ENCODE assay signal across 9 mouse cellular contexts in the genomic region with DNA sequence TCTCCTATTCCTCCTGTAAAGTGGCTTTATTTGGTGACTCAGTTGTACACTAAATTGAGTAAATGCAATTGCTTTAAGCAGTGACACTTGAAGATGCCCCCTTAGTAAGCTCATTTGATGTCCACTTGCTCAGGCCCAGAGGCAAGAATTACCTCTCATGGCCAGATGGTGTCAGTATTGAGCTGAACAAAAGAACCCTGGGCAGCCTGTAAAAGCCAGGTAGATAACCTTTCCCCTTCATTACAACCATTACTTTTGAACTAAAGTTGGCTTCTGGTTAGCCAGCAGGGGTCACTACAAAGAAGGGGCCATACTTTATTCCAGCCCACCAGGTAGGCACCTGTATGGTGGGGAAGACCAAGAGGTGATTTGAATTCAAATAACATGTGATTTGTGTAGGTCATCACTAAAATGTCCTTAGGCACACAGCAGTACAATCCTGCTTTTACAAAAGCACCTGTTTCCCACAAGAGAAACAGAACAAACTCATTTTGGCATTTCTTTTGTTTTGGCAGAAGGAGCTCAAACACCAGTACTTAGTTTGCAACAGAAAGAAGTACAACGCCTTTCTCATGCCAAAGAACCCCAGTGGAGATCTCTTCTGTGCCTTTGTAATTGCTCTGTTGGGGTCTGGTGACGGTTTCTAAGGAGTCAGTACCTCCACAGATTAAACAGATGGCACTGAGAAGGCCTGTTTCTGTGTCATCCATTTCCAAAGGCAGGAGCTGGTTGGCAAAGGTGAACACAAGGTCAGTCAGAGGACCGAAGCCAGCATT.
A peak's percentile ranks its signal among the peaks of the same experiment; 100 is the strongest.
DNase-seq lines count a peak whose midpoint lies in the region; ATAC-seq lines count a peak whose summit lies in the region.
"Had no signal": no experiment of that assay in that cellular context is flagged by ENCODE, and none has a peak within 500 bp of the region (broad histone marks: within the 10 kb centered on the region; RNA-seq: fewer than 3 reads in every experiment).

No protein-coding gene starts in this region.

- H3K4me1 ChIP-seq in midbrain, embryonic 15.5 days, result no peaks in the 10 kb centered on the region
- H3K4me1 ChIP-seq in stomach, embryonic 16.5 days (ENCODE audit: control insufficient read depth, insufficient read depth, low read length), result no peaks in the 10 kb centered on the region

- H3K9ac ChIP-seq in midbrain, embryonic 15.5 days, result no peak overlapping the region
- H3K9ac ChIP-seq in stomach, embryonic 16.5 days (ENCODE audit: low read length), result no peak overlapping the region

- intact Hi-C loops in left cerebral cortex, postnatal 25 days (cut with DNase I), result loop anchor here (5.0 to 10.0 kb wide), 3 partner anchors 128 to 1753 kb away; no protein-coding TSS in a partner anchor

- no peak overlapping the region for H3K27ac ChIP-seq in midbrain, embryonic 15.5 days
- no peak overlapping the region for H3K27ac ChIP-seq in stomach, embryonic 16.5 days (ENCODE audit: low read length)

- ATAC-seq in frontal cortex, adult (ENCODE audit: low TSS enrichment), result 0 out of 2 replicates have a peak, but pooled peaks have one; percentile 35
- ATAC-seq in midbrain, embryonic 15.5 days (replicated peaks), result peak; percentile 46
- 0 out of 2 replicates have a peak, but pooled peaks have one; percentile 48 for ATAC-seq in stomach, embryonic 16.5 days (ENCODE audit: insufficient read depth, low FRiP score)

- H3K4me2 ChIP-seq in midbrain, embryonic 15.5 days, result no peak overlapping the region
- H3K4me2 ChIP-seq in stomach, embryonic 16.5 days (ENCODE audit: low read depth, low read length), result no peak overlapping the region

- H3K4me3 ChIP-seq in midbrain, embryonic 15.5 days, result no peak overlapping the region
- no peak overlapping the region for H3K4me3 ChIP-seq in stomach, embryonic 16.5 days (replicated peaks; ENCODE audit: low read length)
- H3K4me3 ChIP-seq: erythroblast, embryonic 14.5 days had no signal

- WGBS in midbrain, embryonic 15.5 days, result 54% methylated on average over 3 of the region's 3 CpGs
- 72% methylated on average over 3 of the region's 3 CpGs for WGBS in stomach, embryonic 16.5 days

- H3K27me3 ChIP-seq in midbrain, embryonic 15.5 days (replicated peaks), result no peaks in the 10 kb centered on the region
- H3K27me3 ChIP-seq in stomach, embryonic 16.5 days (ENCODE audit: control insufficient read depth, insufficient read depth, low read length), result no peaks in the 10 kb centered on the region

- peaks cover 8% of the 10 kb centered on the region; the same call in 1 of the 2 replicates for H3K36me3 ChIP-seq in midbrain, embryonic 15.5 days (replicated peaks)
- H3K36me3 ChIP-seq in stomach, embryonic 16.5 days (ENCODE audit: control insufficient read depth, insufficient read depth, low read length), result 0 out of 2 replicates have a peak, but pooled peaks cover 6% of the 10 kb centered on the region

- H3K9me3 ChIP-seq in midbrain, embryonic 15.5 days, result no peaks in the 10 kb centered on the region
- H3K9me3 ChIP-seq in stomach, embryonic 16.5 days (replicated peaks; ENCODE audit: control insufficient read depth, low read length), result no peaks in the 10 kb centered on the region

- peak; percentile 77 for DNase-seq in 3T3-L1 (ENCODE audit: low read depth, low spot score)
- DNase-seq in Muller cell, postnatal 12 days (ENCODE audit: inconsistent ontology term), result peak; percentile 45
- DNase-seq in cerebellum, adult 8-10 months, result peak; percentile 60
- peak; percentile 56 for DNase-seq in hindlimb bud, embryonic 11.5 days (ENCODE audit: extremely low spot score, low read depth, low spot score)
- peak; percentile 61 to 73 for DNase-seq in left cerebral cortex, postnatal 25 days (ENCODE audit: low spot score in 2 of 2)
